Mouse (Mus musculus): ENCODE results near the gene Lclat1.
A peak's percentile ranks its signal among the peaks of the same experiment; 100 is the strongest.

Gene Lclat1

GRCm38 (mm10) chr17:73091368-73091767 lies 16.4 kb upstream of the Lclat1 start:
- no peak for DNase-seq

- DNase-seq = no peak
Observed at GRCm38 (mm10) chr17:73092103-73093097, 15.4 kb upstream of the Lclat1 start.

- DNase-seq = no peak
Observed at GRCm38 (mm10) chr17:73095070-73095469, 12.7 kb upstream of the Lclat1 start.

GRCm38 (mm10) chr17:73095585-73095984 lies 12.2 kb upstream of the Lclat1 start:
- no peak for DNase-seq

GRCm38 (mm10) chr17:73096484-73096883 lies 11.3 kb upstream of the Lclat1 start:
- no peak for DNase-seq

- DNase-seq = no peak
Observed at GRCm38 (mm10) chr17:73098636-73099035, 9.1 kb upstream of the Lclat1 start.

- no peak for DNase-seq
Observed at GRCm38 (mm10) chr17:73100396-73100795, 7.4 kb upstream of the Lclat1 start.

- DNase-seq = no peak
Observed at GRCm38 (mm10) chr17:73102538-73102937, 5.2 kb upstream of the Lclat1 start.

- DNase-seq = peak; percentile 50
Observed at GRCm38 (mm10) chr17:73108170-73108887, 544 bp downstream of the Lclat1 start.

- no peak for DNase-seq
Observed at GRCm38 (mm10) chr17:73108888-73109259, 1.1 kb downstream of the Lclat1 start.

- no peak for DNase-seq
Observed at GRCm38 (mm10) chr17:73112128-73112527, 4.3 kb downstream of the Lclat1 start.

- no peak for DNase-seq
Observed at GRCm38 (mm10) chr17:73112601-73113000, 4.8 kb downstream of the Lclat1 start.

- DNase-seq = no peak
Observed at GRCm38 (mm10) chr17:73113230-73113629, 5.4 kb downstream of the Lclat1 start.

GRCm38 (mm10) chr17:73118134-73118533 lies 10.3 kb downstream of the Lclat1 start:
- DNase-seq = no peak

- no peak for DNase-seq
Observed at GRCm38 (mm10) chr17:73118702-73119101, 10.9 kb downstream of the Lclat1 start.

- no peak for DNase-seq
Observed at GRCm38 (mm10) chr17:73119150-73119549, 11.4 kb downstream of the Lclat1 start.

GRCm38 (mm10) chr17:73120545-73120944 lies 12.8 kb downstream of the Lclat1 start:
- no peak for DNase-seq

- DNase-seq = no peak
Observed at GRCm38 (mm10) chr17:73121726-73122125, 13.9 kb downstream of the Lclat1 start.

GRCm38 (mm10) chr17:73126349-73126748 lies 18.6 kb downstream of the Lclat1 start:
- DNase-seq = no peak

- DNase-seq = no peak
Observed at GRCm38 (mm10) chr17:73126903-73127302, 19.1 kb downstream of the Lclat1 start.

- DNase-seq = no peak
Observed at GRCm38 (mm10) chr17:73136562-73137484, 29.0 kb downstream of the Lclat1 start.

- DNase-seq = no peak
Observed at GRCm38 (mm10) chr17:73138217-73138616, 30.4 kb downstream of the Lclat1 start.

- no peak for DNase-seq
Observed at GRCm38 (mm10) chr17:73142029-73142428, 34.2 kb downstream of the Lclat1 start.
